Mouse (Mus musculus) stomach, postnatal 0 days (tissue): ENCODE measurements at regions not wholly inside any gene's neighbourhood (a gene's known extent, or its start where the extent isn't known, plus 50 kb on each side); places are given as distances from the start of the nearest gene placed in this dataset.

ENCODE experiments used
- ATAC-seq: fragments of 200-750 bp; cut with Nextera tagmentation; 2 replicates; pipeline ENCODE4 v1.8.0; 2017; ENCODE audit not compliant: low FRiP score, low TSS enrichment
- DNase-seq: peaks from one replicate; pipeline ENCODE4 v3.0.0-alpha.2; 2016; ENCODE audit warnings: low spot score
- H3K27ac ChIP-seq: fragments of 300-500 bp; sonication (generic); replicated peaks from 2 replicates; pipeline ENCODE4 v1.5.1; 2014; ENCODE audit warnings: mild to moderate bottlenecking, control low read depth
- H3K27me3 ChIP-seq: fragments of 300-500 bp; sonication (generic); 2 replicates; pipeline ENCODE4 v1.6.1; 2014; ENCODE audit warnings: low read length; ENCODE audit not compliant: control insufficient read depth, insufficient read depth
- H3K36me3 ChIP-seq: fragments of 300-500 bp; sonication (generic); 2 replicates; pipeline ENCODE4 v1.6.1; 2014; ENCODE audit warnings: low read length, mixed read lengths; ENCODE audit not compliant: control insufficient read depth, insufficient read depth
- H3K4me1 ChIP-seq: fragments of 300-500 bp; sonication (generic); replicated peaks from 2 replicates; pipeline ENCODE4 v1.6.1; 2014; ENCODE audit warnings: antibody characterized with exemption; ENCODE audit not compliant: control insufficient read depth, insufficient read depth
- H3K4me2 ChIP-seq: fragments of 300-500 bp; sonication (generic); replicated peaks from 2 replicates; pipeline ENCODE4 v1.6.1; 2014; ENCODE audit warnings: low read depth, mild to moderate bottlenecking, control low read depth, moderate library complexity
- H3K4me3 ChIP-seq: fragments of 300-500 bp; sonication (generic); 2 replicates; pipeline ENCODE4 v1.5.1; 2014; ENCODE audit warnings: low read depth, low read length, control low read depth
- H3K9ac ChIP-seq: fragments of 300-500 bp; sonication (generic); 2 replicates; pipeline ENCODE4 v1.6.1; 2014; ENCODE audit warnings: mild to moderate bottlenecking, low read length, control low read depth, mixed read lengths
- H3K9me3 ChIP-seq: fragments of 300-500 bp; sonication (generic); 2 replicates; pipeline ENCODE4 v1.6.1; 2016; ENCODE audit warnings: low read length; ENCODE audit not compliant: control insufficient read depth
- CTCF ChIP-seq: IDR thresholded peaks from 2 replicates; pipeline ENCODE4 v1.5.1; 2016; ENCODE audit warnings: antibody characterized with exemption, low read depth, mild to moderate bottlenecking, moderate library complexity
- EP300 ChIP-seq: optimal IDR thresholded peaks from 2 replicates; pipeline ENCODE3; 2016; ENCODE audit warnings: antibody characterized with exemption
- WGBS: fragments of 180-500 bp; shearing (Covaris S2); extraction: QIAGEN DNeasy Blood & Tissue Kit; methylation state at CpG from one replicate; pipeline ENCODE4 v1.1.7; 2014; 5-methylcytosine and 5-hydroxymethylcytosine counted together

GRCm38 (mm10) chr12:35255723-35256401 lies 208.9 kb downstream of the Snx13 start:
- TF ChIP-seq EP300 (no peak), CTCF (no peak)
- no peak overlapping the region for H3K9ac ChIP-seq
- H3K27ac ChIP-seq: no peak overlapping the region
- no peaks in the 10 kb centered on the region for H3K36me3 ChIP-seq
- no peak overlapping the region for H3K4me2 ChIP-seq
- WGBS: 73% methylated on average over 2 of the region's 2 CpGs
- no peaks in the 10 kb centered on the region for H3K4me1 ChIP-seq
- no peak for ATAC-seq
- no peaks in the 10 kb centered on the region for H3K9me3 ChIP-seq
- no peak for DNase-seq
- no peak overlapping the region for H3K4me3 ChIP-seq
- H3K27me3 ChIP-seq: no peaks in the 10 kb centered on the region

GRCm38 (mm10) chr12:35248476-35248875 lies 201.5 kb downstream of the Snx13 start:
- no peak for TF ChIP-seq CTCF
- TF ChIP-seq EP300: no peak
- H3K27ac ChIP-seq: no peak overlapping the region
- H3K36me3 ChIP-seq: no peaks in the 10 kb centered on the region
- WGBS: 72% methylated on average over 5 of the region's 5 CpGs
- H3K9me3 ChIP-seq: no peaks in the 10 kb centered on the region
- ATAC-seq (no peak), DNase-seq (no peak)
- no peak overlapping the region for H3K9ac ChIP-seq
- no peak overlapping the region for H3K4me3 ChIP-seq
- H3K4me1 ChIP-seq: no peaks in the 10 kb centered on the region
- no peak overlapping the region for H3K4me2 ChIP-seq
- no peaks in the 10 kb centered on the region for H3K27me3 ChIP-seq

GRCm38 (mm10) chr12:35246226-35247014 lies 199.4 kb downstream of the Snx13 start:
- Histone ChIP-seq H3K27ac (no peak overlapping the region), H3K36me3 (no peaks in the 10 kb centered on the region), H3K4me2 (no peak overlapping the region), H3K9ac (no peak overlapping the region), H3K4me3 (no peak overlapping the region), H3K9me3 (no peaks in the 10 kb centered on the region), H3K4me1 (no peaks in the 10 kb centered on the region), H3K27me3 (no peaks in the 10 kb centered on the region)
- DNase-seq (no peak), ATAC-seq (no peak)
- TF ChIP-seq EP300 (no peak), CTCF (no peak)
- WGBS: 58% methylated on average over 5 of the region's 5 CpGs

GRCm38 (mm10) chr12:35232322-35232673 lies 185.3 kb downstream of the Snx13 start:
- no peaks in the 10 kb centered on the region for H3K9me3 ChIP-seq
- 78% methylated on average over 2 of the region's 2 CpGs for WGBS
- no peaks in the 10 kb centered on the region for H3K36me3 ChIP-seq
- TF ChIP-seq EP300 (no peak), CTCF (no peak)
- H3K4me2 ChIP-seq: no peak overlapping the region
- DNase-seq: no peak
- no peaks in the 10 kb centered on the region for H3K4me1 ChIP-seq
- no peak overlapping the region for H3K27ac ChIP-seq
- ATAC-seq: no peak
- no peak overlapping the region for H3K4me3 ChIP-seq
- no peaks in the 10 kb centered on the region for H3K27me3 ChIP-seq
- no peak overlapping the region for H3K9ac ChIP-seq

GRCm38 (mm10) chr12:35231414-35232321 lies 184.7 kb downstream of the Snx13 start:
- Histone ChIP-seq H3K27ac (no peak overlapping the region), H3K4me2 (no peak overlapping the region), H3K9ac (no peak overlapping the region), H3K27me3 (no peaks in the 10 kb centered on the region), H3K36me3 (no peaks in the 10 kb centered on the region), H3K4me1 (no peaks in the 10 kb centered on the region), H3K9me3 (no peaks in the 10 kb centered on the region), H3K4me3 (no peak overlapping the region)
- TF ChIP-seq CTCF (no peak), EP300 (no peak)
- DNase-seq: no peak
- no peak for ATAC-seq
